Mouse (Mus musculus) thymus, adult 2 months (tissue): ENCODE measurements around the gene Tlcd1. TPM values are rescaled to one million over a fixed set of nuclear protein-coding genes. Genes with fewer than 3 reads are reported as not detected.

Source experiments
- DNase-seq: peaks from one replicate; pipeline ENCODE4 v3.0.0; 2021
- H3K27ac ChIP-seq: fragments of 200-500 bp; 2 replicates; pipeline ENCODE4 v1.5.1; 2012; ENCODE audit warnings: low read length, control low read depth; ENCODE audit not compliant: control insufficient read depth, insufficient read depth
- H3K27me3 ChIP-seq: fragments of 200-500 bp; 2 replicates; pipeline ENCODE4 v1.6.1; 2012; ENCODE audit warnings: mild to moderate bottlenecking, low read length, moderate library complexity, mixed read lengths; ENCODE audit not compliant: control insufficient read depth, insufficient read depth
- H3K36me3 ChIP-seq: fragments of 200-500 bp; 2 replicates; pipeline ENCODE4 v1.6.1; 2012; ENCODE audit warnings: mild to moderate bottlenecking, low read length, moderate library complexity; ENCODE audit not compliant: control insufficient read depth, insufficient read depth
- H3K4me1 ChIP-seq: fragments of 200-500 bp; replicated peaks from 2 replicates; pipeline ENCODE4 v1.6.1; 2012; ENCODE audit warnings: low read length; ENCODE audit not compliant: control insufficient read depth, insufficient read depth
- H3K4me3 ChIP-seq: fragments of 200-500 bp; 2 replicates; pipeline ENCODE4 v1.5.1; 2012; ENCODE audit warnings: mild to moderate bottlenecking, low read length, control low read depth, moderate library complexity; ENCODE audit not compliant: control insufficient read depth, insufficient read depth
- CTCF ChIP-seq: fragments of 200-500 bp; IDR thresholded peaks from 2 replicates; pipeline ENCODE4 v1.5.1; 2012; ENCODE audit warnings: mild to moderate bottlenecking, control low read depth, low read length, moderate library complexity, borderline replicate concordance; ENCODE audit not compliant: control insufficient read depth, poor library complexity, insufficient read depth; ENCODE audit errors: extremely low read depth
- POLR2A ChIP-seq: fragments of 200-500 bp; IDR thresholded peaks from 2 replicates; pipeline ENCODE4 v1.6.1; 2012; ENCODE audit warnings: mild to moderate bottlenecking, low read length, control low read depth, moderate library complexity; ENCODE audit not compliant: control insufficient read depth, poor library complexity, insufficient read depth; ENCODE audit errors: extremely low read depth
- WGBS: fragments of 180-500 bp; shearing (Covaris S2); methylation state at CpG from one replicate; pipeline ENCODE4 v1.1.7; 2018; 5-methylcytosine and 5-hydroxymethylcytosine counted together
- polyA plus RNA-seq: library from polyadenylated mRNA; depleted of rRNA; stranded (reverse); fragments of >200 nt; gene quantifications from 2 replicates; pipeline ENCODE4 v1.2.3, GENCODE M21; 2012

Tlcd1 gene
- polyA plus RNA-seq, 1 experiment, result 30.0 TPM

GRCm38 (mm10) chr11:78137584-78137983 lies 38.9 kb upstream of the Tlcd1 start:
- Histone ChIP-seq H3K36me3 (no peaks in the 10 kb centered on the region), H3K4me1 (no peaks in the 10 kb centered on the region), H3K4me3 (no peak overlapping the region), H3K27me3 (no peaks in the 10 kb centered on the region), H3K27ac (no peak overlapping the region)
- 96% methylated on average over 4 of the region's 4 CpGs for WGBS
- no peak for TF ChIP-seq POLR2A
- TF ChIP-seq CTCF, result no peak
- DNase-seq, result no peak

- Histone ChIP-seq H3K27ac (no peak overlapping the region), H3K4me1 (no peaks in the 10 kb centered on the region), H3K27me3 (no peaks in the 10 kb centered on the region), H3K4me3 (no peak overlapping the region), H3K36me3 (no peaks in the 10 kb centered on the region)
- WGBS, result 93% methylated on average over 3 of the region's 3 CpGs
- DNase-seq, result no peak
- TF ChIP-seq CTCF (no peak), POLR2A (no peak)
Observed at GRCm38 (mm10) chr11:78138023-78138422, 38.5 kb upstream of the Tlcd1 start.

- DNase-seq, result no peak
- Histone ChIP-seq H3K36me3 (no peaks in the 10 kb centered on the region; the same call in 1 of the 2 replicates), H3K27me3 (no peaks in the 10 kb centered on the region), H3K4me1 (no peaks in the 10 kb centered on the region), H3K27ac (no peak overlapping the region), H3K4me3 (no peak overlapping the region)
- WGBS, result 85% methylated on average over 5 of the region's 5 CpGs
- no peak for TF ChIP-seq POLR2A
- TF ChIP-seq CTCF, result no peak
Observed at GRCm38 (mm10) chr11:78140665-78141064, 35.8 kb upstream of the Tlcd1 start.

GRCm38 (mm10) chr11:78143520-78143919 lies 33.0 kb upstream of the Tlcd1 start:
- no peak overlapping the region for H3K27ac ChIP-seq
- DNase-seq, result no peak
- no peaks in the 10 kb centered on the region; the same call in 1 of the 2 replicates for H3K36me3 ChIP-seq
- TF ChIP-seq POLR2A (no peak), CTCF (no peak)
- no peaks in the 10 kb centered on the region for H3K4me1 ChIP-seq
- WGBS, result 100% methylated on average over 2 of the region's 2 CpGs
- H3K27me3 ChIP-seq, result no peaks in the 10 kb centered on the region
- H3K4me3 ChIP-seq, result no peak overlapping the region

- Histone ChIP-seq H3K27me3 (no peaks in the 10 kb centered on the region), H3K27ac (no peak overlapping the region), H3K4me1 (no peaks in the 10 kb centered on the region), H3K4me3 (no peak overlapping the region), H3K36me3 (no peaks in the 10 kb centered on the region; the same call in 1 of the 2 replicates)
- DNase-seq, result no peak
- 92% methylated on average over 5 of the region's 5 CpGs for WGBS
- TF ChIP-seq POLR2A, result no peak
- no peak for TF ChIP-seq CTCF
Observed at GRCm38 (mm10) chr11:78146168-78146567, 30.3 kb upstream of the Tlcd1 start.

GRCm38 (mm10) chr11:78146707-78147543 lies 29.6 kb upstream of the Tlcd1 start:
- no peaks in the 10 kb centered on the region; the same call in 1 of the 2 replicates for H3K36me3 ChIP-seq
- 94% methylated on average over 6 of the region's 6 CpGs for WGBS
- H3K27ac ChIP-seq, result no peak overlapping the region
- no peaks in the 10 kb centered on the region for H3K4me1 ChIP-seq
- no peak for DNase-seq
- H3K4me3 ChIP-seq, result no peak overlapping the region
- TF ChIP-seq CTCF (no peak), POLR2A (no peak)
- H3K27me3 ChIP-seq, result no peaks in the 10 kb centered on the region
